Comparison of ENCODE assay signal across 1 mouse cellular context in the genomic region with DNA sequence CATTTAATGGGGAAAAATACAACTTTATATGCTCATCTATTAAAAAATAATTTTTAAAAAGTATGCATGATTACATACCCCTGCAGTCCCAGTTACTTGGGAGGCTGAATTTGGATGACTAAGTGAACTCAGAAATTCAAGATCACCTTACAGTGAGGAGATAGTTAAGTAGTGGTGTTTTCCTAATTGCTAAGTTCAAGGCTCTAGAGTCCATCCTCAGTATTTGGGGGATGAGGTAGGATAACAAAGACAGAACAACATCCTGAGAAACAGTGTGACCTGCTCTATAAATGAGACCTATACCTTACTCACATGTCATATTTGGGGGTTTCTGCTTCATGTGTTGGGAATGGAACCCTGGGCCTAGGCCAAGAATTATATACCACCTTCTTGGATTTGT.
TF ChIP-seq lines count a peak whose summit lies in the region.

No protein-coding gene starts in this region.

TF ChIP-seq in CH12.LX, 34 proteins besides CTCF, POLR2A, EP300 and RAD21:
- no peak for TF ChIP-seq UBTF (IDR thresholded peaks at IDR 0.05; ENCODE audit: low read depth, low read length)
- TF ChIP-seq MXI1 (IDR thresholded peaks at IDR 0.05; ENCODE audit: low read depth, low read length): no peak
- no peak for TF ChIP-seq ZNF384 (IDR thresholded peaks at IDR 0.05; ENCODE audit: low read depth, low read length)
- TF ChIP-seq TCF12 (IDR thresholded peaks at IDR 0.05; ENCODE audit: low read depth, low read length): no peak
- no peak for TF ChIP-seq MAZ (IDR thresholded peaks at IDR 0.05; ENCODE audit: low read depth, low read length)
- no peak for TF ChIP-seq SIN3A (IDR thresholded peaks at IDR 0.05; ENCODE audit: low read length)
- no peak for TF ChIP-seq KAT2A (IDR thresholded peaks at IDR 0.05; ENCODE audit: insufficient replicate concordance, low read length)
- TF ChIP-seq ZKSCAN1 (IDR thresholded peaks at IDR 0.05; ENCODE audit: borderline replicate concordance, low read depth, low read length): no peak
